In genomic region chr8:4258678-4259077, GRCm38 (mm10) we compare ENCODE assay signal across 8 mouse cellular contexts. TPM values are rescaled to one million over a fixed set of nuclear protein-coding genes. Genes with fewer than 3 reads are reported as not detected.
DNase-seq lines count a peak whose midpoint lies in the region; ATAC-seq lines count a peak whose summit lies in the region.

No protein-coding gene starts in this region.

- H3K4me3 ChIP-seq in lung, embryonic 16.5 days (ENCODE audit: low read length): peak overlapping the region; percentile 78
- peak overlapping the region; percentile 63 for H3K4me3 ChIP-seq in forebrain, embryonic 15.5 days
- peak overlapping the region; percentile 90 for H3K4me3 ChIP-seq in limb, embryonic 10.5 days

- H3K4me1 ChIP-seq in lung, embryonic 16.5 days (replicated peaks; ENCODE audit: control insufficient read depth, insufficient read depth, low read length): peaks cover 16% of the 10 kb centered on the region
- H3K4me1 ChIP-seq in forebrain, embryonic 15.5 days: peaks cover 47% of the 10 kb centered on the region
- peaks cover 43% of the 10 kb centered on the region for H3K4me1 ChIP-seq in limb, embryonic 10.5 days

- H3K4me2 ChIP-seq in lung, embryonic 16.5 days (ENCODE audit: low read depth, low read length): peak overlapping the region; percentile 95
- peak overlapping the region; percentile 65 for H3K4me2 ChIP-seq in forebrain, embryonic 15.5 days (replicated peaks)

- H3K27me3 ChIP-seq in lung, embryonic 16.5 days (ENCODE audit: control insufficient read depth, insufficient read depth, low read depth, low read length): no peaks in the 10 kb centered on the region
- no peaks in the 10 kb centered on the region for H3K27me3 ChIP-seq in forebrain, embryonic 15.5 days
- no peaks in the 10 kb centered on the region for H3K27me3 ChIP-seq in limb, embryonic 10.5 days (ENCODE audit: low read depth, poor library complexity, severe bottlenecking)

- peak overlapping the region; percentile 71 for H3K27ac ChIP-seq in lung, embryonic 16.5 days (ENCODE audit: low read length)
- peak overlapping the region; percentile 96 for H3K27ac ChIP-seq in forebrain, embryonic 15.5 days (replicated peaks)
- peak overlapping the region; percentile 99 for H3K27ac ChIP-seq in limb, embryonic 10.5 days

- H3K9me3 ChIP-seq in lung, embryonic 16.5 days (ENCODE audit: control insufficient read depth, low read length): no peaks in the 10 kb centered on the region
- no peaks in the 10 kb centered on the region for H3K9me3 ChIP-seq in forebrain, embryonic 15.5 days
- H3K9me3 ChIP-seq in limb, embryonic 10.5 days (replicated peaks): no peaks in the 10 kb centered on the region

- under 1% methylated on average over 30 of the region's 32 CpGs for WGBS in lung, embryonic 16.5 days
- 1% methylated on average over 32 of the region's 32 CpGs for WGBS in forebrain, embryonic 15.5 days
- under 1% methylated on average over 32 of the region's 32 CpGs for WGBS in limb, embryonic 10.5 days

- peak; percentile 67 for DNase-seq in adrenal gland, postnatal 14 days
- no peak for DNase-seq in adrenal gland, postnatal 36 days
- no peak for DNase-seq in lung, postnatal 25 days (ENCODE audit: low spot score)
- DNase-seq in limb, embryonic 10.5 days (ENCODE audit: low spot score): no peak
- peak; percentile 59 for DNase-seq in naive thymus-derived CD4-positive, alpha-beta T cell, adult 2 months (ENCODE audit: low read depth)
- DNase-seq in urinary bladder, postnatal 25 days (ENCODE audit: low spot score): no peak

- H3K9ac ChIP-seq in lung, embryonic 16.5 days (ENCODE audit: low read length): peak overlapping the region; percentile 79
- H3K9ac ChIP-seq in forebrain, embryonic 15.5 days (replicated peaks): peak overlapping the region; percentile 92

- H3K36me3 ChIP-seq in lung, embryonic 16.5 days (ENCODE audit: control insufficient read depth, insufficient read depth, low read length): peaks cover 16% of the 10 kb centered on the region
- H3K36me3 ChIP-seq in forebrain, embryonic 15.5 days: peaks cover 61% of the 10 kb centered on the region
- H3K36me3 ChIP-seq in limb, embryonic 10.5 days: peaks cover 81% of the 10 kb centered on the region

- ATAC-seq in lung, embryonic 16.5 days (ENCODE audit: low read depth): peak; percentile 73
- peak; percentile 75 for ATAC-seq in forebrain, embryonic 15.5 days (replicated peaks)

RNA-seq across cellular contexts. Expression of gene Ctxn1, which starts 0.4 kb away (rescaled TPM):
- 7.9 and 11.3 TPM in 2 replicates for total RNA-seq in adrenal gland, postnatal 14 days (2021)
- total RNA-seq in adrenal gland, postnatal 36 days (2021): 1 to 10 TPM; 5.5 to 7.3 TPM
- 54.4 and 58.0 TPM in 2 replicates for polyA plus RNA-seq in lung, embryonic 16.5 days (2015; fragmentation: Nextera tagmentation; extraction: Ambion mirVana)
- 397 and 404 TPM in 2 replicates for polyA plus RNA-seq in forebrain, embryonic 15.5 days (2015; fragmentation: Nextera tagmentation; extraction: Ambion mirVana)
- 113 and 132 TPM in 2 replicates for polyA plus RNA-seq in limb, embryonic 10.5 days (2016; fragmentation: Nextera tagmentation; extraction: Ambion mirVana)

RNA-seq across cellular contexts. Expression of gene Snapc2, which starts 5.8 kb away (rescaled TPM):
- total RNA-seq in adrenal gland, postnatal 14 days (2021): 21.0 and 24.3 TPM in 2 replicates
- 10 to 100 TPM; 25.6 to 32.1 TPM for total RNA-seq in adrenal gland, postnatal 36 days (2021)
- 48.7 and 52.0 TPM in 2 replicates for polyA plus RNA-seq in lung, embryonic 16.5 days (2015; fragmentation: Nextera tagmentation; extraction: Ambion mirVana)
- 73.5 and 74.7 TPM in 2 replicates for polyA plus RNA-seq in forebrain, embryonic 15.5 days (2015; fragmentation: Nextera tagmentation; extraction: Ambion mirVana)
- 70.0 and 72.1 TPM in 2 replicates for polyA plus RNA-seq in limb, embryonic 10.5 days (2016; fragmentation: Nextera tagmentation; extraction: Ambion mirVana)

RNA-seq across cellular contexts. Expression of gene Tgfbr3l, which starts 10.7 kb away (rescaled TPM):
- 12.2 and 12.4 TPM in 2 replicates for total RNA-seq in adrenal gland, postnatal 14 days (2021)
- total RNA-seq in adrenal gland, postnatal 36 days (2021): 10 to 100 TPM; 11.1 to 11.5 TPM
- 3.4 and 4.2 TPM in 2 replicates for polyA plus RNA-seq in lung, embryonic 16.5 days (2015; fragmentation: Nextera tagmentation; extraction: Ambion mirVana)
- 3.1 and 3.4 TPM in 2 replicates for polyA plus RNA-seq in forebrain, embryonic 15.5 days (2015; fragmentation: Nextera tagmentation; extraction: Ambion mirVana)
- 2.8 and 3.3 TPM in 2 replicates for polyA plus RNA-seq in limb, embryonic 10.5 days (2016; fragmentation: Nextera tagmentation; extraction: Ambion mirVana)

RNA-seq across cellular contexts. Expression of gene Timm44, which starts 17.0 kb away (rescaled TPM):
- total RNA-seq in adrenal gland, postnatal 14 days (2021): 142 and 154 TPM in 2 replicates
- 10 to 100 TPM; 93.2 to 96.9 TPM for total RNA-seq in adrenal gland, postnatal 36 days (2021)
- 56.5 and 57.2 TPM in 2 replicates for polyA plus RNA-seq in lung, embryonic 16.5 days (2015; fragmentation: Nextera tagmentation; extraction: Ambion mirVana)
- 42.6 and 43.3 TPM in 2 replicates for polyA plus RNA-seq in forebrain, embryonic 15.5 days (2015; fragmentation: Nextera tagmentation; extraction: Ambion mirVana)
- polyA plus RNA-seq in limb, embryonic 10.5 days (2016; fragmentation: Nextera tagmentation; extraction: Ambion mirVana): 71.3 and 75.7 TPM in 2 replicates

RNA-seq across cellular contexts. Expression of gene Gm49320, which starts 20.0 kb away (rescaled TPM):
- not detected in 2 replicates for total RNA-seq in adrenal gland, postnatal 14 days (2021)
- 1 to 10 TPM in 1 of 2 experiments, not detected in 1; 1.7 TPM for total RNA-seq in adrenal gland, postnatal 36 days (2021)
- 1.1 and 1.6 TPM in 2 replicates for polyA plus RNA-seq in lung, embryonic 16.5 days (2015; fragmentation: Nextera tagmentation; extraction: Ambion mirVana)
- polyA plus RNA-seq in forebrain, embryonic 15.5 days (2015; fragmentation: Nextera tagmentation; extraction: Ambion mirVana): 0.89 and 1.3 TPM in 2 replicates
- polyA plus RNA-seq in limb, embryonic 10.5 days (2016; fragmentation: Nextera tagmentation; extraction: Ambion mirVana): 0.85 and 1.6 TPM in 2 replicates

Comparison
In these comparisons a context has a peak if more than half of its experiments do, and no peak if none do; other contexts are left out.
1. DNase-seq: peak in adrenal gland, postnatal 14 days (single experiment) and naive thymus-derived CD4-positive, alpha-beta T cell, adult 2 months (single experiment); none in adrenal gland, postnatal 36 days (0 of 2), lung, postnatal 25 days (single experiment), limb, embryonic 10.5 days (single experiment) and urinary bladder, postnatal 25 days (single experiment).
2. Peak in every context shown above with its lines, with median percentiles within 50 percentile points of each other: H3K27ac ChIP-seq and H3K4me3 ChIP-seq.